Mouse (Mus musculus) spleen, embryonic (tissue): ENCODE measurements around the gene Fgfr1op.

Experiments
- CTCF ChIA-PET: fragments of 350-600 bp; sonication (Branson Sonifier 250); formaldehyde crosslinking; loops from one replicate; lab custom pipeline; 2022; lab: Charles Lee

Fgfr1op gene

DNA sequence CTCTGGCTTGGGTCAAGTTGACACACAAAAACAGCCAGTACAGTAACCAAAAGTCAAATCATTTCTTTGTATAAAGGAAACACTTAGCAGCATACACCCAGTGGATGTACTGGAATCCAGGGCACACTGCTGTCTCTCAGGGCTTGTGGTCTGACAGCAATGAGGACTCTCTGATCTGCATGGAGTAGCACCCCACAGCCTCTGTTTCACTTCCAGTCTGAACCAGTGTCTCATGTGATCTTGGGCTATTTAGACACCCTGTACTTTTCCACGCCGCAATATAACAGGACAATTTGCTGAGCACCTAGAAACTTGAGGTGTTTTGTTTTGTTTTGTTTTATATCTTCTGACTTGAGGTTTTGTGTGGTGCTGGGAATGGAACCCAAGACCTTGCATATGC lies 59.9 kb downstream of the Fgfr1op start:
- CTCF ChIA-PET = interaction anchor here (0.8 to 1.3 kb wide), 3 partner anchors 9 to 26 kb away, joined by 3 to 4 read pairs (median 3); no protein-coding TSS in a partner anchor

DNA sequence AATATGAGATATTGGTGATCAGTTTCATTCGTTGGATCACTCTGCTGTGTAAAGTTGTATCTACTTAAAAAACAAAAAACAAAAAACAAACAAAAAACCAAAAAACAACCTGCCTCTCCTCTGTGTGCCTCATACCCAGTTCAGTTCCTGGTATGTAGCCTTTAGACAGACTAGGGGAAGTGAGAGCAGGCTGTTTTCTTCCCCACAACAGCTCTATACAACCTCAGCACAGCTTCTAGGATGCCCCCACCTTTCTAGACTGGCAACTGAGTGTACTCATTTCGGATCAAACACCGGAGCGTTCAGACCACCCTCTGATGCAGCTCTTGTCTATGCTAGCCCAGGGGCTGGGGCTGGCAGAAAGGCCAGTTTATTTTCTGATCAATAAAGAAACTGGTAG lies 60.4 kb downstream of the Fgfr1op start:
- CTCF ChIA-PET = interaction anchor here (1.1 kb wide), 1 partner anchor 20 kb away, joined by 4 read pairs; no protein-coding TSS in a partner anchor

DNA sequence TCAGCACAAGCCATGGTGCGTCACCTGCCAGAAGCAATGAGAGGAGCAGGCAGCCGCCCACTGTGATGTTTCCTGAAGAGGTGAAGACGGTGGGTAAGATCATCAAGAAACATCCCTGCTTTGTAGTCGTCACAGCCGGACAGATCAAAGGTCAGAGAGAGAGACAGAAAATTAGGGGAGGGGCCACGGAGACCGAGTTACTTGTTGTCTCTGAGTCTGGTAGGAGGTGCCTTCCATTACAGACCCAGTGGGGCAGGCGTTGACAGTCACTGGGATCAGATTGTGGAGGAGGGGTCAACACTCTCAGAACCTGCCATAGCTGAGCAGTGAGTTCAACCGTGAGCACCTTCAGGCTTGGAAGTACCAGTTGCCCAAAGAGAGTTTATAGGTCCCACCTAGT lies 63.3 kb downstream of the Fgfr1op start:
- CTCF ChIA-PET = interaction anchor here (1.0 kb wide), 1 partner anchor 11 kb away, joined by 4 read pairs; no protein-coding TSS in a partner anchor

DNA sequence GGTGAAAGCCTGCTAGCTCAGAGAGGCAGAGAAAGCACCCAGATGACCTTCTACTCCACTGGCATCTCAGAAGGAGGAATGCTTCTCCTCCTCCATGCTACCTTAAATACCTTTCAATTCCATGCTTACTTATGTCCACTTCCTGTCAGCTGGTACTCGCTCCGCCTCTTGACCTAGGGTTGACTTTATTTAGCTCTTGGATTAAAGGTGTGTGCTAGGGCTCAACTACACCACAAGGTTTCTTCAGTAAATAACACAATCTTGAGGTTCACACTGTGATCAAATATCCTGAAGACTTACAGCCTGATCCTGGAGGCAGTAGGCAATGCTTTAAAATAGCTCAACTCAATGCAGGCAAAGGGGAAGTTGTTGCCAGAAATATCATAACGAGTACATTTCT lies 64.3 kb downstream of the Fgfr1op start:
- CTCF ChIA-PET = interaction anchor here (0.6 to 1.0 kb wide), 2 partner anchors 10 to 50 kb away, joined by 4 to 7 read pairs; no protein-coding TSS in a partner anchor

DNA sequence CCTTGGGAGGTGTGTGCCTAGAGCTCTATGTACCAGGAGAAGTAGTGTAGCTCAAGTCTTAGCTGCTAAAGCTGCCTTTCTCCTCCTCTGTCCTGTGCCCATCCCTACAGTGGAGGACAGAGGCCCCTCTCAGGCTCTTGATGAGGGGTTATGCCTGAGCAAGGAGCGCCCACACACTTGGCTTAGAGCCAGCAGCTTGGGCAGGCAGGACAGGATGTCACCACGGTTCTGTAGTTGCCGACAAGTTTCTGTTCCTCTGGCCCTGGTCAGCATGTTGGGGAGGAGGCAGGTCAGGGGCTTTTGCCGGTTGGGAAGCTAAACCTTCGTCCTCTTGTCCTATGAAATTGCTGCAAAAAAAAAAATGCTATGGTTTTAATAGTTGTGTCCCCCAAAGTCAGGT lies 66.8 kb downstream of the Fgfr1op start:
- CTCF ChIA-PET = interaction anchor here (0.8 kb wide), 1 partner anchor 22 kb away, joined by 3 read pairs; no protein-coding TSS in a partner anchor

DNA sequence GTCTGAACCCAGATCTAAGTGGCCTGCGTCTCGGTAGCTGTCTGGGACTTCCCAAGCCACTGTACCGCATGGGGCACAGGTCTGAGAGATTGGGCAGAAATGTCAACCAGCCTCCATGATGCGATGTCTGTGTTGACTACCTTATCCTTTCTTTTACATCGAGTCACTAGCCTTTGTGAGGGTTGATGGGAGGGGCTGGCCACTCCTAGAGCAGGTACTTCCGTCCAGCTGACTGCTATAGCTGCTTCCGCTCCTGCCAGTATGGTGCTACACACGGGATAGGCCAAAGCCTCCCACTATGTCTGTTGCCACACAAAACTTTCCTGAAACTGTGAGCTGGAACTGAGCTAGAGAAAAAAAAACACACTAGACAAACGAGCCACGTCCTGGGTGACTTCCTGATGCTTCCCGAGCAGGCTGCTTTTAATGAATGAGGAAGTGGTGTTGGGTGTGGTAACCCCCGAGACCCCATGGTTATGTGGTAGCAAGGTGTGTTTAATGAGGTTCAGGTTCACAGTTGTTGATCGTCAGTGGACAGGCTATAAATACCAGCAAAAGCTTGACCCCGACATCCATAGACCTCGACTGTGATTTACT lies 68.4 kb downstream of the Fgfr1op start:
- CTCF ChIA-PET = interaction anchor here (0.5 to 0.9 kb wide), 4 partner anchors 9 to 303 kb away, joined by 3 to 15 read pairs (median 3); no protein-coding TSS in a partner anchor

DNA sequence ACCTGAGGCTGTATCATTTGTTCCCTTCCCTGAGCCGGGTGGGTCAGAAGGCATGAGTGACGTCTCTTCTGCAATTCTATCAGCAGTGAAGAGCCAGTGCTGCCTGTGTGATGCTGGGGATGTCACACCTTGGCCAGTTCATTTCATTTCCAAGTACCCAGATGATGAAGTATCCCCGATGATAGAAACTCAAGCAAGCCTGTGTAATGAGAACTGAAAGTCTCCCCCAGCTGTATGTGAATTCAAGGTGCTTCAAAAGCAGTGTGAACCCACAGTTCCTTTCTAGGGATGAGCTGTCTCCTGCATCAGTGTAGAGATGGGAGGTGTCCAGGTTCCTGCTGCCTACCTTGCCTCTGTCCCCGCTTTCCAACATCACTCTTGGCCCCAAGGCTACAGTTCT lies 69.2 kb downstream of the Fgfr1op start:
- CTCF ChIA-PET = interaction anchor here (0.7 to 0.9 kb wide), 2 partner anchors 10 to 30 kb away, joined by 3 read pairs; no protein-coding TSS in a partner anchor

DNA sequence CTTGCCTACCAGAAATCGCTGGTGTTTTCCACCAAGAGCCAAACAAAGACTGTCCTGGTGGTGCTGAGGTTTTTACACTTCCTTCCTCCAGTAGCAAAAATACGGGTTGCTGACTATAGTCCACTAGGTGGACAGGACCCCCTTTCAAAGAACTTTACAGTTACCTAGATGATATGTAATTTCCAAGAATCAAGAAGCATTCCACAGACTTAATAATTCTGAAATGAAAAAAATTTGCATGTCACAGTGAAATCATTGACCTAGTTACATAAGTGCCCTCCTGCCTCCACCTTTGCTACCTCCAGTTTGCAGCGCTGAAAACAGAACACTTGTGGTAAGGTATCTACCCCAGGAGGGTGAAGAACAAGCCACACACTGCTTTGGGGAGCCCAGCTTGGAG lies 70.4 kb downstream of the Fgfr1op start, which contains the start of gene Ccr6:
Ccr6 (plus strand) TSS at position 301 of the 400 bp plus-strand sequence.
- CTCF ChIA-PET = no interaction called here

DNA sequence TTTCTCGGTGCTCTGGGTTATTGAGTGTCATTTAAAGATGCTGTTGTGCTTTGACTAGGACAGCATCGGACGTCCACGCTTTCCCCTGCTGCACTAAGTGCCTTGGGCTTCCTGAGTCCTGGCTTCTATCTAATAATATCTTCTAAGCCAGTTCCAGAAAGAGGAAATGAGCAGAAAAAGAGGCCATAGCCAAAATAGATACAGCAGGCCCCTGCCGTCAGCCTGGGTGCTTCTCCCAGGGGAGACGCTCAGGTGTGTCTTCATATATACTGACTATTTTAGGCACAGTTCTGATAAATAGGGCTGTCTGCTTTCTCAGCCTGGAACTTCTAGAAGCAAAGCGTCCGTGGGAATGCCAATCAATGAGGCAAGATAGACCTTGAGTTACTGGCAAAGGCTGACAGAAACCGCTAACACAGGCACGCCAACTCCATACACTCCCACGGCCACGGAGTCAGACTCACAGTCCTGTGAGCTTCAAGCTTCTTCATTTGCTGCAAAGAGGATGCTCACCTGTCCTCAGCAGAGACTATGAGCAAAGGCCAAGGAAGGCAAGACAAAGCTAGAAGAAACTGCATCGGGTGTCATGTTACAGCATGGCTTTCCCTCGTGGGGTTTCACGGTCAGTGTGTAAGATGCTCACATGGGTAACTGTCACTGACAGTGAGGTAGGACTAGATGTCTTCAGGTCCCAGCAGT lies 72.9 kb downstream of the Fgfr1op start:
- CTCF ChIA-PET = no interaction called here

DNA sequence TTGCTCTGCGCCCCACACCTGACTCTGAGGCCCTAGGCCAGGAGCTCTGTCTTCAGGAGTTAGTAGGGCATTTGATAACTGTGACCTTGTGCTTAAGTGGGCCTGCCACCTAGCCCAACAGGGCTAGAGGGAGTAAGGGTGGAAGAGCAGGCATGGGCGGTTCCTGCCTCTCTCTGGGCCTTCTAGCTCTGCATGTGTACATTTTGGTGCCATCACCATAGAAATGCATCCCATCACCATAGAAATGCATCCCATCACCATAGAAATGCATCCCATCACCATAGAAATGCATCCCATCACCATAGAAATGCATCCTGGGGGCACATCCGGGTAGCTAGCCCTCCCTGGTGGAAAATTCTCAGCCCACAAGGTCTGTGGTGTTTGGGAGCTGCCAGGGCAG lies 74.3 kb downstream of the Fgfr1op start:
- CTCF ChIA-PET = interaction anchor here (0.9 kb wide), 1 partner anchor 10 kb away, joined by 4 read pairs; no protein-coding TSS in a partner anchor

DNA sequence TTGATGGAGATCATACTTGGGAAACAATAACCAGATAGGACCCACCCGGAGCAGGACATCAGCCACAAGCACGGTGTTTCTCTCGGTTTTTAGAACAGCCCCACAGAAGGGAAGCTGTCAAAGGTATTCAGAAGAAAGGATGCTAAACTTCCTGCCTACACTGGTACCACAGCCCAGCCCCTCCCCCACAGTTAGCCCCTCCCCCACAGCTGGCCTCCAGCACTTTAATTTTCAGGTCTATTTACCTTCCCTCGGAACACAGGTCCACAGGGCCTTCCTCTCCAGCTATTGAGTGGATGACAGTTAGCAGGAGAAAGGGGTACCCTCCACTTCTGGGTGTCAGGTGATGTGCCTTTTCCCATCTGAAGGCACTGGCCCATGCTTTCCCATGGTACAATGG lies 75.2 kb downstream of the Fgfr1op start:
- CTCF ChIA-PET = interaction anchor here (0.6 kb wide), 1 partner anchor 47 kb away, joined by 3 read pairs; no protein-coding TSS in a partner anchor

DNA sequence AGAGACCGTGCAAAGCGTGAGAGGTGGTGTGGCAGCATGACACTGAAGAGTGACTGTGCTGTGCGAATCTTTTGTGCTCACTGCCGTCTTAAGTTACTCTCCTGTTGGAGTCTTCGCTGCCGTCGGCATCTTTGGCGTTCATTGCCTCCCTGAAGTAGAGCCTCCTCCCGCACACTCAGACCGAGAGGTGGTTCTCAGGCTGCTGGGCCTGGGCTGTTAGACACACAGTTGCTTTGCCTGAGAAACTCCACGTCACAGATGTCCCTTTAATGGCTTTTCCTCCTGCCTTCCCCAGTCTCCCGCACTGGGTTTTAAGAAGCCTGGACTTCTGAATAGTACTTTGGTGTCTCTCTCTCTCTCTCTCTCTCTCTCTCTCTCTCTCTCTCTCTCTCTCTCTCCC lies 76.3 kb downstream of the Fgfr1op start:
- CTCF ChIA-PET = no interaction called here

DNA sequence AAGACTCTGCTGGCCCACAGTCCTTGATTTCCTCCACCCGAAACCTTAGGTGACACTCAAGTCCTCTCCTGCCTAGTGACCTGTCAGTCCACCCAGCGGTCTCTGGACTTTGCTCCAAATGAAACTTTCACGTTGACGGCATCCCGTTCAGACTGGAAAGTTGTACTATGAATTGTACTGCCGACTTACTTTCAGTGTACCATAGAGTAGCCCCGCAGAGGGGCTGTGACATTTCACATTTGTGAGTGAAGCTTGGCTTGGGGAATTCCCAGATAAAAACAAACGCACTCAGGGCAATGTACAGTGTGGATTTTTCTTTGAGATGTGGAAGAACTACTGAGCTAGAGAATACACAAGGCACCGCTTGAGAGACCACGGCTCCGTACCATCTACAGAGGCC lies 76.9 kb downstream of the Fgfr1op start:
- CTCF ChIA-PET = interaction anchor here (0.7 to 0.8 kb wide), 2 partner anchors 8 to 31 kb away, joined by 14 to 15 read pairs; no protein-coding TSS in a partner anchor

DNA sequence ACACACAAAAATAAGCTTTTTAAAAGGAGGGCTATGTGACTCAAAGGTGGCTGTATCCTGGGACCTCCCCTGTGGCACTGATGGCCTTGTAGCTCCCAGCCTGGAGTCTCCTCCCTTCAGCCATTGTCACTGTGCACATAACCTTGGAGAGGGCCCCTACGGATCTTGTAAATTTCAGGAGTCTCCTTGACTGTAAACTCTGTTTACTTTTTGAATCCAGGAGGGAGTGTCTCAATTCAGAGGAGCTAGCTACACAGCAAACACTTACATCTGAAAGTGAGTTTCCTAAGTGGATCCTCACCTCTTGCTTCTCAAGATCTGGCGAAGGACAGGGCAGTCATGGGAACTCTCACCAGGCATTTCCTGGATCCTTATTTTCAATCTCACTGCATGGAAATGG lies 78.8 kb downstream of the Fgfr1op start:
- CTCF ChIA-PET = interaction anchor here (0.8 to 1.3 kb wide), 2 partner anchors 13 to 49 kb away, joined by 4 to 5 read pairs; no protein-coding TSS in a partner anchor

DNA sequence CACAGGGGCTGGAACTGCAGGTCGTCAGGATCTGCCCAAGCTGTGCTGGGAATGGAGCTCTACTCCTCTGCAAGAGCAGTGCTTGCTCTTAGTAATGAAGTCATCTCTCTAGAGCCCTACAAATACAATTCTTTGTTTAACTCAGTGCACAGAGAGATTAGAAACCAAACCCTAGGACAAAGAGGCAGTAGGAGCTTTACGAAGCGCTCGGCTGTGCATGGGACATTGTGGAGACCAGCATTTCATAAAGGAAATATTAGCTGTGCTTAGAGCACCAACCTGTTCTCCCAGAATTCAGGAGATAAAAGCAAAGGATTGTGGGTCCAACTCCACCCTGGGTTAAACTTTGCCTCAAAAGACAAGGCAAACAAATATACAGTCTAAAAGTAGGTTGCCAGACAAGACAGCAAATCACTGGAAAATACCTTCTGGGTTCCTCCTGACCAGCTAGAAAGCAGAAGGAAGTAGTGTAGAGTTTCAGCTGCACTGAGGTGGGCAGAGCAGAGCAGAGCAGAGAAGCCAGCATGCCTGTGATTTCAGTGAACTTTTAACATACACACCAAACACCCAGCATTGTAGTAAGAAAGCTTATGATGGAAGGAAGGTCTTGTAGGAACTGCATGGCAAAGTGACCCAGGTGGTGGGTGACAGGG lies 80.9 kb downstream of the Fgfr1op start:
- CTCF ChIA-PET = interaction anchor here (0.6 to 1.1 kb wide), 2 partner anchors 15 to 48 kb away, joined by 3 read pairs; no protein-coding TSS in a partner anchor
